Mouse (Mus musculus) heart, postnatal 25 days (tissue): ENCODE measurements at regions not wholly inside any gene's neighbourhood (a gene's known extent, or its start where the extent isn't known, plus 50 kb on each side); places are given as distances from the start of the nearest gene placed in this dataset.

Experiments
- DNase-seq: peaks from one replicate; pipeline ENCODE4 v3.0.0; 2022; ENCODE audit warnings: low spot score
- intact Hi-C: fragments of 180-260 bp; cut with DNase I; formaldehyde crosslinking; loops from one replicate; pipeline ENCODE4 v1.15.1; 2025

DNA sequence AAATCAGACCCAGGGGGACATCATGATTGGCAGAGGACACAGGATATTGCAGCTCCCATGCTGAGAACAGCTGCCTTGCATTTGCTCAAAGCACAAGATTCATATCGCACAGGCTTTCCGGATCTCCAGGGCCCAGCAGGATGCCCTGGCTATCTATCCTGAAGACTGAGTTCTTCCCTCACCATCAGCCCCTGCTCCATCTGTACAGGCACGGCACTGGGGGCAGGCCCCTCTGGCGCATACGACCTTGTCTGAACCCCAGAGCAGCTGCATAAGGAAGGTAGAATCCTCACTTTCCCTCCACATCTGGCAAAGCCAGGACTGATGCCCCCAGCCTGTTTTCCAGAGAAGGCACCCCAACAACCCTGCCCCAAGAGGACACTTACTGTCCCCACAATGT is 266.8 kb downstream of the Tns1 start:
- intact Hi-C loops = no loop called here
- DNase-seq = no peak

DNA sequence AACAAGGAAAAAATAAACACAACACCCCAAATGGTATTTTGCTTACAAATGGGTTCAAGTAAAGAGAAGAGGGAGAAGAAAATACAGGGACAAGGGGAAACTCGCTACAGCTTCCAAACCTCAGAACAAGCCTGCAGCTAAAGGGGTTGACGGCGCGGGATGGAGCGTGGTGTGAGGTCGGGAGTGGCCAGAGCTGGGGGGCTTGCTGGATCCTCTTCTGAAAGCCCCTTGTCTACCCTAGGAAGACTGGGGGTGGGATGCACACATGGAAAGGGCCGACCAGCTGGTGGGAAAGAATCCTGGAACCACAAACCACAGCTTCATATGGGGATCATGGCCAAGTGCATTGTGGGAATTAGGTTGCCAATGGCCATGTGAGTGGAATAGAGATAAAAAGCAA is 267.4 kb downstream of the Tns1 start:
- intact Hi-C loops = no loop called here
- DNase-seq = no peak

DNA sequence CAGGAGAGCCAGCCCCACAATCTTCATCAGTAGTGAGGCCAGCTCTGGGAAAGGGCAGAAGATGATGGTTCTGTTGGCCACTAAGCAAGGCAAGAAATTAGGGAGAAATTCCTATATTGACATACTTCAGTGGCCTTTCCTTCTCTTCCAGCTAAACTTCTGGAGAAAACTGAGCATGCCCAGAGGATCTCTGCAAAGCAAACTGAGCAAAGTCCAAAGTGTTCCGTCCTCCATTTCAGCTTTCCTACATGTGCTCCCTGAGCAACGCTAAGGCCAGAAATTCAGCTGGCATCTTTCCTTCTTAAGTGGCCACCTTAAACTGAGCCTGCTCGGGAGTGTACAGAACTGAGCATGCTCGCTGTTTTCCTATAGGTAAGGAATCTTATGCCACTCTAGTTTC is 268.9 kb downstream of the Tns1 start:
- no peak for DNase-seq
- intact Hi-C loops = no loop called here

DNA sequence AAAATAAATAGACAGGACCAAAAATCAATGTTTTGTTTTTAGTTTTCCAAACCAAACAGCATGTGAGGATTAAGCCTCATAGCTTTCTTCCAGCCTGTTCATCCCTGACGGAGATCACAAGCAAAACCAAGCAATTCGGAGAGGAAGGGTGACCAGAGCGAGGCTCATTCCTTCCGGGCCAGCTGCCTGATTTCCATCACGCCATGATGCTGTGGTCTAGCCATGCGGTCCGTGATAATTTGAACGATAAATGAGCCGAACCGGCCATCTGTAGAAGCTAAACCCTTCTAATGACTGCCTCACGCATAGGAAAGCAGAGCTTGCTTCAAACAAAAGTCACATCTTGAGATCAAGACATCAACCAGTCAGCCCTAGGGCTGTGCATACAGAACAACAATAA is 270.4 kb downstream of the Tns1 start:
- intact Hi-C loops = no loop called here

GRCm38 (mm10) chr1:73850173-73851014 is 273.9 kb downstream of the Tns1 start:
- no peak for DNase-seq
- intact Hi-C loops = no loop called here

More for the DNA sequence above, 270.4 kb downstream of the Tns1 start:
- no peak for DNase-seq

- DNase-seq = no peak
- intact Hi-C loops = no loop called here
These were observed 275.9 kb downstream of the Tns1 start for GRCm38 (mm10) chr1:73848370-73848769.

- intact Hi-C loops = no loop called here
- no peak for DNase-seq
These were observed 277.1 kb downstream of the Tns1 start for GRCm38 (mm10) chr1:73847126-73847525.

DNA sequence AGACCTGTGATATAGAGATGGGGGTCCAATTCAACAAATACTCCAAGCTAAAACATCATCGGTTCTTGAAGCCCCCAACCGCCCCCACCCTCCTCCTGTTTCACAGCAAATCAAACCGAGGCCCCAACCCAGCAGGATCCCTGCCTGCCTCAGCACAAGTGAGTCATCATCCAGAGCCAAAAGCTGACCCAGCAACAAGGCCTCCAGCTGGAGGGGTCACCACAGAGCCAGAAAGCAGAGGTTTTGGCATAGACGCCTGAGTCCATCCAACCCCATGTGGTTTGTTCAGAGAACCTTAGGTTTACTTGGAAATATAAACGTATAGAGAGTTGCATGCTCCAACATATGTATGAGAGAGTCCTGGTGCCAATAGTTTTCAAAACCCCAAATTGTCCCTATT is 279.1 kb downstream of the Tns1 start:
- intact Hi-C loops = no loop called here
- no peak for DNase-seq

- intact Hi-C loops = no loop called here
- no peak for DNase-seq
These were observed 279.7 kb downstream of the Tns1 start for GRCm38 (mm10) chr1:73844574-73844973.

DNA sequence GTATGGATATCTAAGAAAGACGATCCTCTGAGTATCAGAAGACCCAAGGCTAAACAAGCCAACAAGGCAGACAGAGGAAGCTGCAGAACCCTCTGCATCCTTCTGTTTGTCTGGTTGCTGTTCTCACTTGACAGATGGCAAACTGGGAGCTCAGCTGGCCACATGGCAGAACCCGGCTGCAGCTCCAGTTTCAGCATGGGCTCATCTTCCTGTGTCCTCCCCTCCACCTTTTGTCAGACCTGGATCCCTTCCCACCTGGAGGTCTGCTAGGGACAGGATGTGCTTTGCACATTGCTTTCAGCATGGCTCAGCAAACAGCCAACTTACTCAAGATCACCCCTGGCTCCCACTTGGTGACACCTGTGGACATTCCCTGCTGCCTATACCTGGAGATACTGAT is 284.9 kb downstream of the Tns1 start:
- intact Hi-C loops = no loop called here
- DNase-seq = no peak

DNA sequence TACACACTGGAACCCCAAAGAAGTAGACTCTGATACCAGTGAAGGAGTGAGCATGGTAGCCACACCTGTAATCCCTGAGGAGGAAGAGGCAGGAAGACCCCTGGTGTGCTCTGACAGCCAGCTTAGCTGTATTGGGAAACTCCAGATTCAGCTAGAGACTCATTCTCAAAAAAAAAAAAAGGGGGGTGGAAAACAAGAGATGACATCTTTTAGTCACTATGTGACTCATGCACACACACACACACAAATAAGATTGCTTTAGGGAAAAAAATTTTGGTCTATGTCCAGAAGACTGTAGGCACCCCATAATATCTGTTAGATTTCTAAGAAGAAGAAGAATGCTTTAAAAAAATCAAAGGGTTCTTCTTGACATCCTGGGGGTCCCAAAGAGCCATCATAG is 287.6 kb downstream of the Tns1 start:
- intact Hi-C loops = no loop called here
- no peak for DNase-seq

DNA sequence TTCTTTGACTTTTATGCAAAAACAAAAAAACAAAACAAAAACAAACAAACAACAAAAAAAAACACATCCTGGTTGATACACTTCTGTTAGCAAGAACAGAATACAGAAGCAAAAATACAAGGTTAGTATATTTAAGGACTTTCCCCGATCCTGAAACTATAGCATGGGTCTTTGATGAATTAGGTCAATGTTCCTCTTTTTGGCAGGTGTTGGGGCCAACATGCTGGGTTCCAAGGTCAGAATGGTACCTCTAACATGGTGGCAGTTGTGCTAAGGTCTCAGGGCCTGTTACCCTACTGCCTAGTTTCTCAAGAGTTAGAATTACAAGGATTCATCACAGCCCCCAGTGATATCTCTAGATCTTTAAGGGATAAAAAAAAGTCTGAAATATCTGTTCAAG is 289.7 kb downstream of the Tns1 start:
- intact Hi-C loops = no loop called here
- DNase-seq = no peak

DNA sequence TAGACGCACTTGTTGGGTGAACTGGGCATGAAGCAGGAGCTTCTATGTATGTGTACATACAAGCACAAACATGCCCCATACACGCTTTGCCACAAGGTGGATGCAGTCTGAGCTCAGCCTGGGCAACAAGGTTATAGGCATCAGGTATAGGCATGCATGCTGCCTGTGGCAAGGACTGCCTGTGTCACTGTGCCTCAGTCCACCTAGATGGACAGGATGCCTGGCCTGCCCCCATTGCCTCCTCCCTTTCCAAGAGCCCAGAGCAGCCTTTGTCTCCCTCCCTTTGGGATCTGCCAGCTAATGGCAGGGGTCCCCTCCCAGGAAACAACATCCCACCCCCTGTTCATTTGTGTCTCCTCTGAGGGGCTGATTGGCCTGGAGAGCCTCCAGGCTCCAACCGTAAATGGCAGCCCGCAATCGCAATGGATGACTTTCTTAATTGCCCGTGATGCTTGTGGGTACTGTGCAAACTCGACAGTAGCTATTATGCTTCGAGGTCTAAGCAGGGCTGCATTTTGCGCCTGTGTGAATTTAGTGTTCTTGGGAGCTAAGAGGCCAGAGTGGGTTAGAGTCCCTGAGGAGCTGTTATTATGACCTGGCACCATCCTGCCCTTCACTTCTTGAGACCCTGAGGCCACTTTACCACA is 293.6 kb downstream of the Tns1 start:
- intact Hi-C loops = no loop called here
- no peak for DNase-seq

GRCm38 (mm10) chr1:73828996-73829395 is 295.3 kb downstream of the Tns1 start:
- no peak for DNase-seq
- intact Hi-C loops = loop anchor here (5.0 kb wide), 2 partner anchors 557 to 1112 kb away; no protein-coding TSS in a partner anchor

DNA sequence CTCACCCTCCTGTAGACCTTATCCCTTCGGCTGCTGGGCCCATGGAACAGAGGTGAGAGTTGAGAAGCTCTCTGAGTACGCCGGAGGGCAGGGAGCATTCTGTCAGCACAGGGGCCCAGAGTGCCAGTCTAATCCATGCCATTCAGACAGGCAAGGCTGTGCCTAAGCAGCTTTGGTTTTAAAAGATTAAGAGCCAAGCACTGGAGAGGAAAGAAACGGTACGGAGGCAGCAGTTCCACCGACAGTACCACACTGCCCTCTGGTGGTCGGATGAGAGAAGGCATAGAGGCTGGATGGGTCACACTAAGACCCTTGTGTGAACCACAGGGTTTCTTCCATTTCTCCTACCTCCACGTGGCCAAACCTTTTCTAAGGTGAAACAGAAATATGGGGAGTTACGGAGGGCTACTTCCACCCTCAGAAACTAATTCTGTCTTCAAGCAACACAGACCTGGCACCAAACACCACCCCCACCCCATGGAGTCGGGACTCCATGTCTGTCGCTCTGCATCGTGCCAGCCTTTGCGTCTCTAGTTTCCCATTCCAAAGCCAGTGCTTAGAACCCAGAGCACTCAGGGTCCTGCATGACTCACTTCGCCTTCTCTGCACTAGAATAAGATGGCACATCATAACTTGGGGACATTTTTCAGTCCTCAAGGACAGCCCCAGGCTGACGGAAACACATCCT is 297.9 kb downstream of the Tns1 start:
- intact Hi-C loops = loop anchor here (1.0 to 5.0 kb wide), 4 partner anchors 208 to 1109 kb away; no protein-coding TSS in a partner anchor
- DNase-seq = peak; percentile 55

DNA sequence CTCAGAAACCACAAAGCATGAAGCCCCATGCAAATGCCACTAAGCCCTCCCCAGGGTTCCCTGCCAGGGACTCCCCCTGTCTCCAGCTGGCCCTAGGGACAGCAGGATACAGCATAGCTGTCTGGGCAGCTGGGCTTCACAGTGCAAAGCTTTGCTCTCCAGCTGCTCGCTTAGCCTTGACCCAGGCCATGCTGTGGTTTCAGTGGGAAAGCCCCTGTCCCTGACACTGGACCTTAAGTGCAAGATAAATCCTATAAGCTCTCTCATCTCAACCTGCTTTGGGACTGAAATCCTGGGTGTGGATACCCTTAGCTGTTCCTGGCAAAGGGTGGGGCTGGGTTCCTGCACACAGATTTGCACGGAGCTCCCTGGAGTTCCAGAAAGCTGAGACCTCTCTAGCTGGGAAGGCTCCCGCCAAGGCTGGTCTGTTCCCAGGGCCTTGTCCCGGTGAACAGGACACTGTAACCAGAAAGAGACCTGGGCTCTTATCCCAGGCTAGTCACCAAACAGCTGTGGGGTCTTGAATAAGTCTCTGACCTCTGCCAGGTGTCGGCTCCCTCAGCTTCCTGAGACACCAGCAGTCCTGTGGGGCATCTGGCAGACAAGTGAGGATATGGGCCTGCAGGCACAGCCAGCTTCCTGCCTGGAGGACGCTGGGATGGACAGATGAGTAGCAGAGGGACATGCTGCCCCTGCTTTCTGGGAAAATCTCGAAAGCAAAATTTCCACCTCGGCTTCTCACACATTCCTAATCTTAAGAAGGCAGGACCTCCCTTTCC is 299.7 kb downstream of the Tns1 start:
- DNase-seq = no peak

GRCm38 (mm10) chr1:73823726-73824125 is 300.5 kb downstream of the Tns1 start:
- intact Hi-C loops = no loop called here
- no peak for DNase-seq

More for the DNA sequence above, 299.7 kb downstream of the Tns1 start:
- intact Hi-C loops = loop anchor here (5.0 kb wide), 2 partner anchors 552 to 1107 kb away; no protein-coding TSS in a partner anchor

- no peak for DNase-seq
These were observed 301.6 kb downstream of the Tns1 start for GRCm38 (mm10) chr1:73822616-73823015.

DNA sequence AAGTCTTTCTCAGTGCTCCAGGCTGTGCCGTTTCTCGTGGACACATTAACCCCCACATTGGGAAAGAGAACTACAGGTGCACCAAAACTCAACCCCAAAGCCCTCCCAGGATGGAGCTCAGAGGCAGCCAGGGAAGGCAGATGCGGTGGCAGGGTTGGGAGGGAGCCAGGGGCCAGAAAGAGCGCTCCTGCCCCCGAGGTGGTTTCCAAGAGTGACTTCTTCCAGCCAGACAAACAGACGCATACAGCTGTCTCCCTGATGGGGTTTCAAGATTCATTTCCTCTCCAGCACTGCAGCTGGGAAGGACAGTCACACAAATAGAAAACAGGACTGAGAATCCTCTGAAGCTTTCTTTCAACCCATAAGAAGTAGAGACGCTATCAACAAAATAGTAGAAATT is 303.5 kb downstream of the Tns1 start:
- intact Hi-C loops = no loop called here
- DNase-seq = no peak

More at GRCm38 (mm10) chr1:73822616-73823015, 301.6 kb downstream of the Tns1 start:
- intact Hi-C loops = no loop called here

DNA sequence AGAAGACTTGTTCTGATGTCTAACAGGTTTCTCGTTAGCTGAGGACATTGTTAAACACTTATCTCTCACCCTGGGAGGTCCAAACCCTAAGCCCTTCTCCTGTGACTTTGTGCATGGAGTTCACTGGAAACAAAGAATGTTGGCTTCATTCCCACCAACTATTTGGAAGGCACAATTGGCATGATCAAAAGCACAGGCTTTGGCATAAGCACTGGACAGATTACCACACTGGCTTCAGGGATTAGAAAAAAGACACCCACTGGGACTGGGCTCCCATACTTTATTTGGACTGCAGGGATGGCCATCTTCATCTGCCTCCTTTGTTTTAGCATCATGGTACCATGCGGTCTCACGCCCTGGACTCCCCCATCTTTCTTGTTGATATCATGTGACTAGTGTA is 317.0 kb downstream of the Tns1 start:
- intact Hi-C loops = no loop called here
- no peak for DNase-seq
